Mouse (Mus musculus): ENCODE results near the gene Rtn4rl1. TPM values are rescaled to one million over a fixed set of nuclear protein-coding genes. Genes with fewer than 3 reads are reported as not detected.
"Not testable (repeated sequence)": the region's sequence is repeated elsewhere in the genome, so short reads cannot be mapped to it uniquely, and the experiment has no call there.

The Rtn4rl1 gene
- total and polyA plus RNA-seq, 3 experiments = 7.5 to 9.4 (median 8.4) TPM

GRCm38 (mm10) chr11:75279342-75280065, 85.9 kb downstream of the Rtn4rl1 start:
- no peaks in the 10 kb centered on the region for H3K27me3 ChIP-seq (ENCODE audit: control insufficient read depth, insufficient read depth, low read length)
- WGBS = 13% methylated on average over 16 of the region's 16 CpGs
- peaks cover 12% of the 10 kb centered on the region for H3K4me1 ChIP-seq (ENCODE audit: control insufficient read depth, insufficient read depth, low read length)
- no peak overlapping the region for H3K9ac ChIP-seq (ENCODE audit: low read depth, low read length)
- H3K4me3 ChIP-seq = peak overlapping the region; percentile 33; the same call in 1 of the 2 replicates
- intact Hi-C loops (cut with DNase I) = no loop called here
- no peak for TF ChIP-seq EP300 (IDR thresholded peaks at IDR 0.05; ENCODE audit: insufficient read depth, low read depth, low read length)
- TF ChIP-seq CTCF (IDR thresholded peaks at IDR 0.05) = no peak
- no peak for TF ChIP-seq POLR2A (IDR thresholded peaks at IDR 0.05; ENCODE audit: insufficient read depth, low read depth, low read length)
- H3K36me3 ChIP-seq (ENCODE audit: control insufficient read depth, insufficient read depth, low read length) = no peaks in the 10 kb centered on the region
- H3K27ac ChIP-seq = peak overlapping the region; percentile 23; the same call in 1 of the 2 replicates
- H3K79me2 ChIP-seq (replicated peaks; ENCODE audit: control insufficient read depth, insufficient read depth, low read length) = no peaks in the 10 kb centered on the region
- peak in 1 of 2 experiments; percentile 35 for DNase-seq

DNA sequence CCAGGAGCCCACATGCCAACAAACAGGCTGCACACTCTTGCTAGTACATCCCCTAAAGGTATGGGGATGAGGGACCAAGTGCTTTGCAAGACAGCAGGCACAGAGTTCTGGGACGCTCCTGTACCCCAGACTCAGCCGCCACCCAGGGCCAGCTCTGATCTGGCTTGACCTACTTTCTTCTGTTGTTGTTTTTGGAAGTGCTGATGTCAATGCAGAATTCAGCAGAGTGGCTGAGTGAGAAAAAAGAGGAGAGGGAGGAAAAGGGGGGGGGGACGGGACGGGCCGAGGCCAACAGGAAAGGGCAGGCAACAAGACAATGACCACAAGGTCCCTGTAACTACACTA, 86.5 kb downstream of the Rtn4rl1 start:
- H3K27me3 ChIP-seq (ENCODE audit: control insufficient read depth, insufficient read depth, low read length) = no peaks in the 10 kb centered on the region
- H3K36me3 ChIP-seq (ENCODE audit: control insufficient read depth, insufficient read depth, low read length) = no peaks in the 10 kb centered on the region
- 42% methylated on average over 5 of the region's 5 CpGs for WGBS
- peaks cover 12% of the 10 kb centered on the region for H3K4me1 ChIP-seq (ENCODE audit: control insufficient read depth, insufficient read depth, low read length)
- no peaks in the 10 kb centered on the region for H3K79me2 ChIP-seq (replicated peaks; ENCODE audit: control insufficient read depth, insufficient read depth, low read length)
- peak overlapping the region; percentile 23; the same call in 1 of the 2 replicates for H3K27ac ChIP-seq
- no peak overlapping the region for H3K9ac ChIP-seq (ENCODE audit: low read depth, low read length)
- intact Hi-C loops (cut with DNase I) = no loop called here
- TF ChIP-seq POLR2A (IDR thresholded peaks at IDR 0.05; ENCODE audit: insufficient read depth, low read depth, low read length) = no peak
- TF ChIP-seq CTCF (IDR thresholded peaks at IDR 0.05) = no peak
- no peak for TF ChIP-seq EP300 (IDR thresholded peaks at IDR 0.05; ENCODE audit: insufficient read depth, low read depth, low read length)
- no peak overlapping the region for H3K4me3 ChIP-seq
- DNase-seq = peak in 1 of 2 experiments; percentile 16

GRCm38 (mm10) chr11:75280435-75281001, 86.9 kb downstream of the Rtn4rl1 start:
- Histone ChIP-seq H3K27me3 (ENCODE audit: control insufficient read depth, insufficient read depth, low read length) (no peaks in the 10 kb centered on the region), H3K4me3 (no peak overlapping the region), H3K79me2 (replicated peaks; ENCODE audit: control insufficient read depth, insufficient read depth, low read length) (no peaks in the 10 kb centered on the region), H3K4me1 (ENCODE audit: control insufficient read depth, insufficient read depth, low read length) (peaks cover 12% of the 10 kb centered on the region), H3K9ac (ENCODE audit: low read depth, low read length) (no peak overlapping the region), H3K27ac (no peak overlapping the region), H3K36me3 (ENCODE audit: control insufficient read depth, insufficient read depth, low read length) (no peaks in the 10 kb centered on the region)
- 46% methylated on average over 5 of the region's 5 CpGs for WGBS
- intact Hi-C loops (cut with DNase I) = no loop called here
- no peak for TF ChIP-seq EP300 (IDR thresholded peaks at IDR 0.05; ENCODE audit: insufficient read depth, low read depth, low read length)
- TF ChIP-seq CTCF (IDR thresholded peaks at IDR 0.05) = no peak
- no peak for TF ChIP-seq POLR2A (IDR thresholded peaks at IDR 0.05; ENCODE audit: insufficient read depth, low read depth, low read length)
- peak in 1 of 2 experiments; percentile 28 for DNase-seq

- intact Hi-C loops (cut with DNase I) = no loop called here
- no peak for DNase-seq
- no peak overlapping the region for H3K27ac ChIP-seq
- H3K36me3 ChIP-seq (ENCODE audit: control insufficient read depth, insufficient read depth, low read length) = no peaks in the 10 kb centered on the region
- no peak overlapping the region for H3K9ac ChIP-seq (ENCODE audit: low read depth, low read length)
- no peaks in the 10 kb centered on the region for H3K27me3 ChIP-seq (ENCODE audit: control insufficient read depth, insufficient read depth, low read length)
- no peak overlapping the region for H3K4me3 ChIP-seq
- TF ChIP-seq CTCF (IDR thresholded peaks at IDR 0.05) = no peak
- TF ChIP-seq POLR2A (IDR thresholded peaks at IDR 0.05; ENCODE audit: insufficient read depth, low read depth, low read length) = no peak
- TF ChIP-seq EP300 (IDR thresholded peaks at IDR 0.05; ENCODE audit: insufficient read depth, low read depth, low read length) = no peak
- no peaks in the 10 kb centered on the region for H3K79me2 ChIP-seq (replicated peaks; ENCODE audit: control insufficient read depth, insufficient read depth, low read length)
- H3K4me1 ChIP-seq (ENCODE audit: control insufficient read depth, insufficient read depth, low read length) = peaks cover 12% of the 10 kb centered on the region
- WGBS = 43% methylated on average over 29 of the region's 29 CpGs
Measured at GRCm38 (mm10) chr11:75281380-75282256, 88.0 kb downstream of the Rtn4rl1 start.

- Histone ChIP-seq H3K4me3 (peak overlapping the region; percentile 16; the same call in 1 of the 2 replicates), H3K36me3 (ENCODE audit: control insufficient read depth, insufficient read depth, low read length) (no peaks in the 10 kb centered on the region), H3K27ac (no peak overlapping the region), H3K27me3 (ENCODE audit: control insufficient read depth, insufficient read depth, low read length) (no peaks in the 10 kb centered on the region), H3K79me2 (replicated peaks; ENCODE audit: control insufficient read depth, insufficient read depth, low read length) (no peaks in the 10 kb centered on the region), H3K4me1 (ENCODE audit: control insufficient read depth, insufficient read depth, low read length) (peaks cover 12% of the 10 kb centered on the region), H3K9ac (ENCODE audit: low read depth, low read length) (no peak overlapping the region)
- no peak for DNase-seq
- WGBS = 26% methylated on average over 13 of the region's 13 CpGs
- TF ChIP-seq POLR2A (IDR thresholded peaks at IDR 0.05; ENCODE audit: insufficient read depth, low read depth, low read length) (no peak), CTCF (IDR thresholded peaks at IDR 0.05) (no peak), EP300 (IDR thresholded peaks at IDR 0.05; ENCODE audit: insufficient read depth, low read depth, low read length) (no peak)
- intact Hi-C loops (cut with DNase I) = no loop called here
Measured at GRCm38 (mm10) chr11:75282496-75283120, 89.0 kb downstream of the Rtn4rl1 start.

DNA sequence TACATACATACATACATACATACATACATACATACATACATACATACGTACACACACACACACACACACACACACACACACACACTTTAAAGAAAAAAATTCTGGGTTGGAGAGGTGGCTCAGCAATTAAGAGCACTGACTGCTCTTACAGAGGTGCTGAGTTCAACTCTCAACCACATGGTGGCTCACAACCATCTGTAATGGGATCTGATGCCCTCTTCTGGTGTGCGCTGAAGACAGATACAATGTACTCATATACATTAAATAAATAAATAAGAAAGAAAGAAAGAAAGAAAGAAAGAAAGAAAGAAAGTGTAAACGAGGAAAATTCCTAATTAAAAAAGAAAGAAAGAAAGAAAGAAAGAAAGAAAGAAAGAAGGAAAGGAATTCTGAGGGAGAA, 90.2 kb downstream of the Rtn4rl1 start:
- intact Hi-C loops (cut with DNase I); H3K27ac ChIP-seq: not testable (repeated sequence)
- peaks cover 12% of the 10 kb centered on the region for H3K4me1 ChIP-seq (ENCODE audit: control insufficient read depth, insufficient read depth, low read length)

More for the DNA sequence above, 90.2 kb downstream of the Rtn4rl1 start:
- H3K79me2 ChIP-seq (replicated peaks; ENCODE audit: control insufficient read depth, insufficient read depth, low read length); H3K36me3 ChIP-seq (ENCODE audit: control insufficient read depth, insufficient read depth, low read length); H3K27me3 ChIP-seq (ENCODE audit: control insufficient read depth, insufficient read depth, low read length); H3K4me3 ChIP-seq; H3K9ac ChIP-seq (ENCODE audit: low read depth, low read length); DNase-seq: not testable (repeated sequence)
- 72% methylated on average over 3 of the region's 3 CpGs for WGBS

Measured in heart, adult 2 months (tissue).